12 mouse cellular contexts compared by ENCODE assay signal in genomic region chr15:78749855-78750254, GRCm38 (mm10). TPM values are rescaled to one million over a fixed set of nuclear protein-coding genes. Genes with fewer than 3 reads are reported as not detected.
DNase-seq lines count a peak whose midpoint lies in the region; ATAC-seq and TF ChIP-seq lines count a peak whose summit lies in the region.
"Had no signal": no experiment of that assay in that cellular context is flagged by ENCODE, and none has a peak within 500 bp of the region (broad histone marks: within the 10 kb centered on the region; RNA-seq: fewer than 3 reads in every experiment).

No protein-coding gene starts in this region.

- peak overlapping the region; percentile 69; the same call in 1 of the 2 replicates for H3K27ac ChIP-seq in hindbrain, embryonic 13.5 days
- no peak overlapping the region for H3K27ac ChIP-seq in hindbrain, postnatal 0 days
- no peak overlapping the region for H3K27ac ChIP-seq in intestine, embryonic 16.5 days (ENCODE audit: low read length)

- H3K4me3 ChIP-seq in hindbrain, embryonic 13.5 days, result no peak overlapping the region
- H3K4me3 ChIP-seq in hindbrain, postnatal 0 days (ENCODE audit: low read length), result no peak overlapping the region
- no peak overlapping the region for H3K4me3 ChIP-seq in intestine, embryonic 16.5 days (ENCODE audit: low read length)
- H3K4me3 ChIP-seq: hindbrain, embryonic 12.5 days had no signal

- no peak overlapping the region for H3K9ac ChIP-seq in hindbrain, embryonic 13.5 days
- no peak overlapping the region for H3K9ac ChIP-seq in hindbrain, postnatal 0 days (replicated peaks; ENCODE audit: low read length)
- H3K9ac ChIP-seq in intestine, embryonic 16.5 days (ENCODE audit: low read depth, low read length), result no peak overlapping the region
- H3K9ac ChIP-seq: hindbrain, embryonic 12.5 days had no signal

- H3K36me3 ChIP-seq in hindbrain, embryonic 13.5 days, result no peaks in the 10 kb centered on the region
- H3K36me3 ChIP-seq in hindbrain, postnatal 0 days (ENCODE audit: insufficient read depth, low read length), result no peaks in the 10 kb centered on the region
- no peaks in the 10 kb centered on the region for H3K36me3 ChIP-seq in intestine, embryonic 16.5 days (ENCODE audit: control insufficient read depth, insufficient read depth, low read length)
- H3K36me3 ChIP-seq: hindbrain, embryonic 12.5 days had no signal

- no peak for ATAC-seq in hindbrain, embryonic 13.5 days (ENCODE audit: low FRiP score)
- ATAC-seq in hindbrain, postnatal 0 days, result no peak
- ATAC-seq in intestine, embryonic 16.5 days, result 0 out of 2 replicates have a peak, but pooled peaks have one; percentile 40
- ATAC-seq in megakaryocyte progenitor cell, adult 5-6 weeks (replicated peaks; ENCODE audit: poor library complexity), result 0 out of 2 replicates have a peak, but pooled peaks have one; percentile 26

- H3K4me2 ChIP-seq in hindbrain, embryonic 13.5 days, result no peak overlapping the region
- no peak overlapping the region for H3K4me2 ChIP-seq in hindbrain, postnatal 0 days (ENCODE audit: low read depth, low read length)
- no peak overlapping the region for H3K4me2 ChIP-seq in intestine, embryonic 16.5 days (ENCODE audit: low read depth, low read length)
- H3K4me2 ChIP-seq: hindbrain, embryonic 12.5 days had no signal

- no peak for DNase-seq in hindbrain, postnatal 0 days (ENCODE audit: low spot score)
- DNase-seq in ZHBTc4 (ENCODE audit: low read depth, low spot score), result peak; percentile 90
- DNase-seq in cerebellum, adult 11-12 months, result no peak
- no peak for DNase-seq in B cell, adult 2 months
- no peak for DNase-seq in urinary bladder, postnatal 14 days (ENCODE audit: low spot score)
- DNase-seq: gastrocnemius, postnatal 25 days; right cerebral cortex, postnatal 4 days; thymus, postnatal 14 days had no signal

- H3K27me3 ChIP-seq in hindbrain, embryonic 13.5 days, result no peaks in the 10 kb centered on the region
- H3K27me3 ChIP-seq in hindbrain, postnatal 0 days (ENCODE audit: insufficient read depth, low read length), result no peaks in the 10 kb centered on the region
- no peaks in the 10 kb centered on the region for H3K27me3 ChIP-seq in intestine, embryonic 16.5 days (replicated peaks; ENCODE audit: control insufficient read depth, insufficient read depth, low read length)
- H3K27me3 ChIP-seq: hindbrain, embryonic 12.5 days had no signal

- TF ChIP-seq CTCF in hindbrain, postnatal 0 days (IDR thresholded peaks at IDR 0.05; ENCODE audit: low read depth), result no peak

- H3K9me3 ChIP-seq in hindbrain, embryonic 13.5 days, result no peaks in the 10 kb centered on the region
- no peaks in the 10 kb centered on the region for H3K9me3 ChIP-seq in hindbrain, postnatal 0 days (ENCODE audit: low read length)
- H3K9me3 ChIP-seq in intestine, embryonic 16.5 days (ENCODE audit: control insufficient read depth, low read length), result no peaks in the 10 kb centered on the region
- H3K9me3 ChIP-seq: hindbrain, embryonic 12.5 days had no signal

- 66% methylated on average over 5 of the region's 5 CpGs for WGBS in hindbrain, embryonic 13.5 days
- 61% methylated on average over 5 of the region's 5 CpGs for WGBS in hindbrain, postnatal 0 days
- WGBS in intestine, embryonic 16.5 days, result 41% methylated on average over 5 of the region's 5 CpGs

- peaks cover 38% of the 10 kb centered on the region for H3K4me1 ChIP-seq in hindbrain, embryonic 13.5 days (replicated peaks)
- peaks cover 7% of the 10 kb centered on the region; the same call in 1 of the 2 replicates for H3K4me1 ChIP-seq in hindbrain, postnatal 0 days (ENCODE audit: insufficient read depth, low read length)
- no peaks in the 10 kb centered on the region for H3K4me1 ChIP-seq in intestine, embryonic 16.5 days (ENCODE audit: control insufficient read depth, insufficient read depth, low read length)

RNA-seq across cellular contexts. Expression of gene Mfng, which starts 23.4 kb away (rescaled TPM):
- polyA plus RNA-seq in hindbrain, embryonic 13.5 days (2015; fragmentation: Nextera tagmentation; extraction: Ambion mirVana), result 36.7 and 40.1 TPM in 2 replicates
- 12.7 and 15.2 TPM in 2 replicates for total RNA-seq in hindbrain, postnatal 0 days (2014; rRNA removed)
- 16.6 and 17.9 TPM in 2 replicates for polyA plus RNA-seq in hindbrain, postnatal 0 days (2015; fragmentation: Nextera tagmentation; extraction: Ambion mirVana)
- 17.2 and 18.2 TPM in 2 replicates for polyA plus RNA-seq in intestine, embryonic 16.5 days (2015; fragmentation: Nextera tagmentation; extraction: Ambion mirVana)
- total RNA-seq in megakaryocyte progenitor cell, adult 5-6 weeks (2015), result 13.3 and 13.6 TPM in 2 replicates
- total RNA-seq in megakaryocyte progenitor cell, adult 5-6 weeks (2017), result 10.0 and 10.5 TPM in 2 replicates

RNA-seq across cellular contexts. Expression of gene Elfn2, which starts 31.3 kb away (rescaled TPM):
- 4.6 and 5.0 TPM in 2 replicates for polyA plus RNA-seq in hindbrain, embryonic 13.5 days (2015; fragmentation: Nextera tagmentation; extraction: Ambion mirVana)
- 40.9 and 43.1 TPM in 2 replicates for total RNA-seq in hindbrain, postnatal 0 days (2014; rRNA removed)
- polyA plus RNA-seq in hindbrain, postnatal 0 days (2015; fragmentation: Nextera tagmentation; extraction: Ambion mirVana), result 8.4 and 9.1 TPM in 2 replicates
- 0.06 and 0.13 TPM in 2 replicates for polyA plus RNA-seq in intestine, embryonic 16.5 days (2015; fragmentation: Nextera tagmentation; extraction: Ambion mirVana)
- not detected in 2 replicates for total RNA-seq in megakaryocyte progenitor cell, adult 5-6 weeks (2015)
- 0.04 TPM in 1 of 2 replicates, not detected in the other for total RNA-seq in megakaryocyte progenitor cell, adult 5-6 weeks (2017)

RNA-seq across cellular contexts. Expression of gene Card10, which starts 53.0 kb away (rescaled TPM):
- 1.6 TPM in 2 replicates for polyA plus RNA-seq in hindbrain, embryonic 13.5 days (2015; fragmentation: Nextera tagmentation; extraction: Ambion mirVana)
- 0.94 and 1.4 TPM in 2 replicates for total RNA-seq in hindbrain, postnatal 0 days (2014; rRNA removed)
- polyA plus RNA-seq in hindbrain, postnatal 0 days (2015; fragmentation: Nextera tagmentation; extraction: Ambion mirVana), result 2.3 and 2.6 TPM in 2 replicates
- polyA plus RNA-seq in intestine, embryonic 16.5 days (2015; fragmentation: Nextera tagmentation; extraction: Ambion mirVana), result 5.2 and 6.1 TPM in 2 replicates
- total RNA-seq in megakaryocyte progenitor cell, adult 5-6 weeks (2015), result 0.20 and 0.78 TPM in 2 replicates
- total RNA-seq in megakaryocyte progenitor cell, adult 5-6 weeks (2017), result 0.12 and 0.14 TPM in 2 replicates

Comparison
In these comparisons a context has a peak if more than half of its experiments do, and no peak if none do; other contexts are left out.
1. ATAC-seq: peak in intestine, embryonic 16.5 days (single experiment) and megakaryocyte progenitor cell, adult 5-6 weeks (single experiment); none in hindbrain, embryonic 13.5 days (single experiment) and hindbrain, postnatal 0 days (single experiment).